Mouse (Mus musculus) hindbrain, embryonic 16.5 days (tissue): ENCODE data around the gene Cstl1. TPM values are rescaled to one million over a fixed set of nuclear protein-coding genes. Genes with fewer than 3 reads are reported as not detected.
A peak's percentile ranks its signal among the peaks of the same experiment; 100 is the strongest.
"Not testable (repeated sequence)": the region's sequence is repeated elsewhere in the genome, so short reads cannot be mapped to it uniquely, and the experiment has no call there.

Experiments used
- ATAC-seq: fragments of 200-750 bp; cut with Nextera tagmentation; 2 replicates; pipeline ENCODE4 v1.8.0; 2017; ENCODE audit warnings: moderate TSS enrichment, moderate library complexity
- H3K27ac ChIP-seq: fragments of 300-500 bp; sonication (generic); 2 replicates; pipeline ENCODE4 v1.5.1; 2014; ENCODE audit warnings: low read depth, mild to moderate bottlenecking, control low read depth, low read length, moderate library complexity
- H3K27me3 ChIP-seq: fragments of 300-500 bp; sonication (generic); replicated peaks from 2 replicates; pipeline ENCODE4 v1.6.1; 2014; ENCODE audit warnings: low read length; ENCODE audit not compliant: control insufficient read depth, insufficient read depth
- H3K36me3 ChIP-seq: fragments of 300-500 bp; sonication (generic); 2 replicates; pipeline ENCODE4 v1.6.1; 2014; ENCODE audit warnings: mild to moderate bottlenecking, low read length, moderate library complexity, mixed read lengths; ENCODE audit not compliant: control insufficient read depth, insufficient read depth
- H3K4me1 ChIP-seq: fragments of 300-500 bp; sonication (generic); 2 replicates; pipeline ENCODE4 v1.6.1; 2014; ENCODE audit warnings: low read depth, low read length; ENCODE audit not compliant: control insufficient read depth, insufficient read depth
- H3K4me2 ChIP-seq: fragments of 300-500 bp; sonication (generic); 2 replicates; pipeline ENCODE4 v1.6.1; 2014; ENCODE audit warnings: mild to moderate bottlenecking, low read length, control low read depth, moderate library complexity
- H3K4me3 ChIP-seq: fragments of 300-500 bp; sonication (generic); 2 replicates; pipeline ENCODE4 v1.5.1; 2014; ENCODE audit warnings: mild to moderate bottlenecking, low read length, control low read depth, moderate library complexity
- H3K9ac ChIP-seq: fragments of 300-500 bp; sonication (generic); 2 replicates; pipeline ENCODE4 v1.6.1; 2014; ENCODE audit warnings: low read depth, mild to moderate bottlenecking, control low read depth, low read length, moderate library complexity
- H3K9me3 ChIP-seq: fragments of 300-500 bp; sonication (generic); 2 replicates; pipeline ENCODE4 v1.6.1; 2014; ENCODE audit warnings: mild to moderate bottlenecking, low read length, moderate library complexity; ENCODE audit not compliant: control insufficient read depth
- WGBS: fragments of 180-500 bp; shearing (Covaris S2); extraction: QIAGEN DNeasy Blood & Tissue Kit; methylation state at CpG from one replicate; pipeline ENCODE4 v1.1.7; 2014; 5-methylcytosine and 5-hydroxymethylcytosine counted together
- polyA plus RNA-seq: library from polyadenylated mRNA; unstranded; fragments of >200 nt; fragmentation: Nextera tagmentation; extraction: Ambion mirVana; gene quantifications from 2 replicates; pipeline ENCODE4 v1.2.1, GENCODE M21; 2015

Cstl1 gene
- polyA plus RNA-seq, 1 experiment from 2014 or later: not detected

DNA sequence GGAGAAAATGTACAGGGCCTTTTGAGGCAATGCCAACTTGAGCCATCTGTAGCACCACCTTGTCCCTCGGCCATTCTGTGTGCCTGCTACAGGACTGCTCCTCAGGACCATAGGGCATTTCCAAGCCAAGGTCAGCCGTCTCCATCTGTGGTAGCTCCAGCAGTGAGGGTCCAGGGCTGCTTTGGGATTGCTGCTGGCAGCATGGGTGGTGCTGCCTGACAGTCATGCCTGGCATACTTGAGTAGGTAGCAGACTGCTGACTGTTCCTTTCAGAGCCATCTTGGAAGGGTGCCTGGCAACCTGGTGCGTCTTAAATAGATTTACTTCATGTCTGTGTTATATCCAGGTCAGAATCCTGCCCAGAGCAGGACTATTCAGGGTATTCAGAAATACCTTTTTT lies 7.2 kb upstream of the Cstl1 start:
- Histone ChIP-seq H3K27me3 (no peaks in the 10 kb centered on the region), H3K27ac (no peak overlapping the region), H3K9ac (no peak overlapping the region), H3K4me1 (no peaks in the 10 kb centered on the region), H3K4me3 (no peak overlapping the region), H3K9me3 (no peaks in the 10 kb centered on the region), H3K4me2 (no peak overlapping the region), H3K36me3 (no peaks in the 10 kb centered on the region)
- WGBS: 63% methylated on average over 3 of the region's 3 CpGs
- ATAC-seq: peak; percentile 70; the same call in 1 of the 2 replicates

GRCm38 (mm10) chr2:148743846-148744407 lies 6.2 kb upstream of the Cstl1 start:
- Histone ChIP-seq H3K4me3 (no peak overlapping the region), H3K9ac (no peak overlapping the region), H3K9me3 (no peaks in the 10 kb centered on the region), H3K4me2 (no peak overlapping the region), H3K4me1 (no peaks in the 10 kb centered on the region), H3K36me3 (no peaks in the 10 kb centered on the region), H3K27ac (no peak overlapping the region), H3K27me3 (no peaks in the 10 kb centered on the region)
- WGBS: 85% methylated on average over 3 of the region's 3 CpGs
- no peak for ATAC-seq

DNA sequence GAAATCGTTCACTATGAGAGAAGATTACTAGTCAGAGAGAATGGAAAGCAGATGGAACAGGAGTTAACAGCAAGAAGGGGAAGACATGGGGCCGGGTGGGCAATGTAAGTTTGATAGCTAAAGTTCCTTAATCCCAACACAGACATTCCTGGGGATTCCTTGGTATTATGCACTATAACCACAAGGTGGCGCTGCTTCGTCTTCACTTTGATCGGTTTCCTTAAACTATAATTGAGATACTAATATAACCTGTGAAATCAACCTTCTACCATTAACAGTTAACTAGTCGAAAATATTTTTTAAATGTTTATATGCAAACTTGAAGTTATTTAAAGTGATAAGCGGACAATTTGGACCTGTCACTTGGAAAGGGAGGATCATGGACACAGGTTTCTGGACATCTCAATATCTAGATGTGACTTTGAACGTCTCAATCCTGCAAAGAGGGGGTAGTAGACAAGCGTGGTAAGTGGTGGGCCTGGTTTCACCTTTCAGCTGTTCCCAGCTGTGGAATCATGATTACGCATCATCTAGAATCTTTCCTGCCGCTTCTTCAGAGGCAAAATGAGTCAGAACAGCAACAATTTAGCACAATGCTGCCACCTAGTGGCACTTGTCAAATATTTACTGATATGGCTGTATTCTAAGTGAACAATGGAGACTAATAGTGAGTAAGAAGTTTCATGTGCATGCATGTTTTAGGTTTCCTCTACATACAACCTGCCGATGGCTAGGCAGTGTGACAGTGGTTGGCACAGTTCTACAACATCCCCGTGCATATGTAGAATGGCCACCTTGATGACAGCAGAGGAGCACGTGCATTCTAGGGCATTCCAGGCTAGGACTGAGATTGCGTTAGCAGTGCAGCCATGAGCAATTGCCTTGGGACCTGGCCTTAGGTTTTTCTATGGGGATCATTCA lies 2.0 kb downstream of the Cstl1 start:
- 18% methylated on average over 15 of the region's 15 CpGs for WGBS
- Histone ChIP-seq H3K9me3 (no peaks in the 10 kb centered on the region), H3K36me3 (no peaks in the 10 kb centered on the region), H3K27me3 (0 out of 2 replicates have a peak, but pooled peaks cover 2% of the 10 kb centered on the region), H3K27ac (0 out of 2 replicates have a peak overlapping the region, but pooled peaks have one; percentile 35), H3K4me3 (peak overlapping the region; percentile 41), H3K9ac (peak overlapping the region; percentile 54; the same call in 1 of the 2 replicates), H3K4me1 (no peaks in the 10 kb centered on the region), H3K4me2 (peak overlapping the region; percentile 73)
- peak; percentile 95 for ATAC-seq

DNA sequence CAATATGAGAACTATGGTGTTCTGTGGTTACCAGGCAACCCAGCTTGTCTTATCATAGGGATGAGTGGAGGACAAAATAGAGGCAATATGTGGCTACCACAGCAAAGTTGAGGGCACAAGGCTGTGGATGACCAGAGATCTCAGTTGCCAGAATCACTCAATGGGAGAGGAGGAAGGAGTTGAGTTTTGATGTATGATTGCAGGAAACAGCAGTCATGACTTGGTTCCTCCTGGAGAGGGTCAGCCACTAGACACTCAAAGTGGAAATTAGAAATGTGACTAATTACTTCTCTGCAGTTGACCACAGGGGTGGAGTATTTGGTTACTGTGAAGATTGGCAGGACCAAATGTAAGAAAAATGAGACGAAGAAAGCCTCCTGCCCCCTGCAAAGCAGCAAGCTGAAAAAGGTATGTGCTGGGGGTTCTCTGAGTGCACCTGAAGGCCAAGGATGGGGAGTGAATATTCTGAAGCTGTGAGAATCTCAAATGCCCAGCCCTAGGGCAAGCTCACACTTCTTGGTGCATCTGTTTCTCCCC lies 4.2 kb downstream of the Cstl1 start:
- Histone ChIP-seq H3K4me1 (no peaks in the 10 kb centered on the region), H3K4me2 (no peak overlapping the region), H3K27me3 (0 out of 2 replicates have a peak, but pooled peaks cover 2% of the 10 kb centered on the region), H3K4me3 (no peak overlapping the region), H3K27ac (no peak overlapping the region), H3K9me3 (no peaks in the 10 kb centered on the region), H3K36me3 (no peaks in the 10 kb centered on the region), H3K9ac (no peak overlapping the region)
- no peak for ATAC-seq
- WGBS: 87% methylated on average over 1 of the region's 1 CpGs

DNA sequence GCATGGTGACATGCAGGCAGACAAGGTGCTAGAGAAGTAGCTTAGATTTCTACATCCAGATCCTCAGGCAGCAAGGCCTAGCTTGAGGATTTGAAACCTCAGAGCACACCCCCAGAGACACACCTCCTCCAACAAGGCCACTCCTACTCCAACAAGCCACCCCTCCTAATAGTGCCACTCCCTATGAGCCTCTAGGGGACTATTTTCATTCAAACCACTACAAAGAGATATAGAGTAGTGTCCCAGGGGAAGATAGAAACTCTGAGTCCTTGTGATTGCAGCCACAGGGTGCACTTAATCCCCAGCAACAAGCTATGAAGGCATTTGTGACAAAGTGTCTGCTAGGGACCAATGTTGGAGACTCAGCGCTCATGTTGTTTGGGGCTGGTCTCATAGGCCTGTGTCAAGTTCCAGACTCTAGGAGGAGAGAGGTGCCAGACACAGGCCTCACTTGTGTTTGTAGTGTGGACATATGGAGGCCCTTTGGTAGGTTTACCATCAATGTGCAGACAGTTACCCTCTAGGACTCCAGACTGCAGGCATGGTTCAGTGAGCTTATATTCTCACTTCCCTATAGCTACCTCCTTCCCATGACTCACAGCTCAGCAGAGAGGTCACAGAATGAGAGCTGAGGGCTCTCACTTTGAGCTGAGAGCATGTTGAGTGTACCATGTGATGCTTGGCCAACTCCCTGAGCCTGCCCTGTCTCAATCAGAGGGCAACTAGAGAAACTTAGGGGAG lies 13.7 kb downstream of the Cstl1 start:
- no peak overlapping the region for H3K4me3 ChIP-seq
- no peak overlapping the region for H3K27ac ChIP-seq
- no peaks in the 10 kb centered on the region for H3K9me3 ChIP-seq
- no peaks in the 10 kb centered on the region for H3K36me3 ChIP-seq
- H3K9ac ChIP-seq: no peak overlapping the region
- ATAC-seq: no peak
- WGBS: 100% methylated on average over 1 of the region's 1 CpGs
- no peaks in the 10 kb centered on the region for H3K27me3 ChIP-seq
- H3K4me1 ChIP-seq: no peaks in the 10 kb centered on the region
- H3K4me2 ChIP-seq: no peak overlapping the region

DNA sequence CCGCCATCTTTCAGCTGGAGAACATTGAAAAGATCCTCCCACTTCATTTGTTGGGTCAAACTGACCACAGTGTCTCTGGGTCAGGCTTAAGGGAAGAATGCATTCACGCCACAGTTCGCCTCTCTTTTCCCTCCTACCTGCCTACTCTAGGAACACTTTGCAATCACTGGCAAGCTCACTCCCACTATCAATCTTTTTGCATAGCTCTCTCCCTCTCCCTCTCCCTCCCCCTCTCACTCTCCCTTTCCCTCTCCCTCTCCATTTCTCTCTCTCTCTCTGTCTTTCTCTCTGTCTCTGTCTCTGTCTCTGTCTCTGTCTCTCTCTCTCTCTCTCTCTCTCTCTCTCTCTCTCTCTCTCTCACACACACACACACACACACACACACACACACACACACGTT lies 21.2 kb downstream of the Cstl1 start, which contains the start of gene Cst11:
Gene Cst11, minus strand, starts transcription at position 101 of the 400 bp plus-strand sequence.
- WGBS: 84% methylated on average over 4 of the region's 4 CpGs
- not testable (repeated sequence) for H3K4me2 ChIP-seq, H3K36me3 ChIP-seq, H3K4me1 ChIP-seq, ATAC-seq, H3K27ac ChIP-seq, H3K27me3 ChIP-seq, H3K4me3 ChIP-seq, H3K9ac ChIP-seq, H3K9me3 ChIP-seq

DNA sequence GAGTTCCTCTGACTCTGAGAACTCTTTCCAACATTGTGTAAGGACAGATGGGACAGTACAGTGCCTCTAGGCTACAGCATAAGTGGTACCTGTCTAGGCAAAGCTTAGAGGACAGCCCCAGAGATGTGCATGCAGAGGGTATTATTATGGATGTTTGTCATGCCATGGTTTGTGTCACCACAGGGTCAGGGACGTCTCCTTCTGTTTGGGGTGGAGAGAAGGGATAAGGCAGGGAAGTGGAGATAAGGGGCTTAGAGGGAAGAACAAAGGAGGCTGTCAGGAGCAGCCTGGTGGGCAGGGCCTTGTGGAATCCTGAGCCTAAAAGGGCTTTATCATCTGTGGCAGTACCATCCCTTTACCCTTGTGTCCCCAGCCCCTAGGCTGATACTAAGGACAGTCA lies 31.6 kb downstream of the Cstl1 start, which contains the start of gene 8030411F24Rik:
Gene 8030411F24Rik, plus strand, starts transcription at position 301 of the 400 bp plus-strand sequence.
- 16% methylated on average over 1 of the region's 1 CpGs for WGBS
- Histone ChIP-seq H3K36me3 (no peaks in the 10 kb centered on the region), H3K4me1 (no peaks in the 10 kb centered on the region)

DNA sequence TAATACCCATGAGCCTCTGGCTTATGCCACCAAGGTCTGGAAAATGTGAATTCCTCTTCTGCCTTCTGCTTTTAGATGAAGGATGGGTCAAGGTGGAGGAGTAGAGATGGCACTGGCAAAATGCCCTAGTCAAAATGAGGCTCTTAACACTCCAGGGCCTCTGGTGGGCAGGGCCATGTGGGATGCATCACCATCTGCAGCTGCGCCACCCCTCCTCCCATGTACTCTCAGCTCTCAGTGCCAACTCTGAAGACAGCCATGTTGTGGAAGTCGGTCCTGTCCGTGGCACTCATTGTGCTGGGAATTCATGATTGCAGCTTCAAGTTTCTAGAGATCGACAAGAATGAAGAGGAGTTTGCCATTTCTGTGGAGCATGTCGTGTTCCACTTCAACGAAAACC lies 39.0 kb downstream of the Cstl1 start, which contains the start of gene Cst12:
Gene Cst12, plus strand, starts transcription at position 220 of the 400 bp plus-strand sequence.
- Histone ChIP-seq H3K27ac (no peak within 1 kb of the TSS), H3K27me3 (no peaks in the 10 kb centered on the region), H3K9ac (no peak within 1 kb of the TSS), H3K9me3 (no peaks in the 10 kb centered on the region), H3K4me1 (no peaks in the 10 kb centered on the region), H3K4me2 (no peak within 1 kb of the TSS), H3K4me3 (no peak within 1 kb of the TSS), H3K36me3 (no peaks in the 10 kb centered on the region)
- 92% methylated on average over 6 of the region's 6 CpGs for whole genome bisulfite sequencing
- no peak for ATAC-seq

More for the DNA sequence above, 31.6 kb downstream of the Cstl1 start, which contains the start of gene 8030411F24Rik:
- Histone ChIP-seq H3K9me3 (no peaks in the 10 kb centered on the region), H3K4me2 (no peak within 1 kb of the TSS), H3K9ac (no peak within 1 kb of the TSS), H3K27me3 (no peaks in the 10 kb centered on the region), H3K4me3 (no peak within 1 kb of the TSS), H3K27ac (no peak within 1 kb of the TSS)
- ATAC-seq: no peak
